Mouse (Mus musculus) layer of hippocampus, postnatal 10 days (tissue): ENCODE measurements at regions not wholly inside any gene's neighbourhood (a gene's known extent, or its start where the extent isn't known, plus 50 kb on each side); places are given as distances from the start of the nearest gene placed in this dataset.

Experiments
- DNase-seq, 2 experiments: peaks; one replicate each; pipeline ENCODE4 v3.0.0; 2021; ENCODE audit warnings: low spot score in 2 of 2

DNA sequence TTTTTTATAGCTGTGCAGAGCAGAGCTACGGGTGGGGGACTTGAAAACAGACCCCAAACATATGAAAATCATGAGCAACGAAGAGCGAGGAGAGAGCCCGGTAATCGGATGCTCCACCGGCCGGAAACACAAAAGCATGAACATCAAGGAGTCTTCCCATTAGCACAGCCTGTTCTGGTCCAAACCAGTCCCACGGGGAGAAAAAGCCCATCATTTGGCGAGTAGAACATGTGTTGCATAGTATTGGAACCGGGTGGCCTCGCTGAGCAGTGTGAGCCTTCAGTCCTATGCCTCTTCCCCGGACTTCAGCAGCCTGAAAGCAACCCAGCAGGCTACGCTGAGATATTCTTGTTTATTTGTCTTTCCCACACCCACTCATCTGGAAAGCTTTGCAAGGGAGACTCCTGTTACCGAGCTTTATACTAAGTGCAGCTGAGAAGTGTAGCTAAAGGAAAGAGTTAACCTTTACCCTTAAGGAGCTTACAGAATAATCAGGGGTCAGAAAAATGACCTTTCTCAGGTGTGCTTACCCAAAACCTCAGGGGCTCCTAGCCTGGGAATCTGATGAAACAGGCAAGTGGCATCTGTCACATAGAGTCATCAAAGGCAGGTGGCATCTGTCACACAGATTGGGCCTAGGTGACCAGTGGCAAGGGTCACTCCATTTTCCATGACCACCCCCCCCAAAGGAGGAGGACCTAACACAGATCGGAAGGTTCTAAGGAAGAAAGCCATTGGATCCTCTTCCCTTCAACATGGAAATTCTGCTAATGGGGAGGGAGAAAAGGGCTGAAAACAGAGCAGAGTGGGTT is 209.8 kb downstream of the Hs3st3b1 start:
- no peak for DNase-seq

GRCm38 (mm10) chr11:63722261-63722660 is 199.8 kb downstream of the Hs3st3b1 start:
- no peak for DNase-seq

DNA sequence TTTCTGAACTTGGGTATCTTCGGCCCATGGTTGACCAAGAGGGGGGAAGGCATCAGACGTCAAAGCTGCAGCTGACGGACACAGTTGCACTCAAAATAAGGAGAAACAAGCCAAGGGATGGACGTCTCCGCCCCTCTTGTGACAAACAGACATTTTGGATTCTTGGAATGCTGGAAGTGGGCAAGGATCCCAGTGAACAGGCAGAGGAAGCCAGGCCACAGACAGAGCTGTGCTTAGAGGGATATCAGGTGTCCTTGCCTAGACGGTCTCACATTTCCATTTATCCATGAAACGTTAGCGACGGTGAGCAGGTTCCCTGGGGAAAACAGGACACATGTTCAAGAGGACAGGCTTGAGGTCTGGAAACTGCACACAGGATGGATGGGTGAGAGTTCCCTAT is 191.2 kb downstream of the Hs3st3b1 start:
- no peak for DNase-seq

DNA sequence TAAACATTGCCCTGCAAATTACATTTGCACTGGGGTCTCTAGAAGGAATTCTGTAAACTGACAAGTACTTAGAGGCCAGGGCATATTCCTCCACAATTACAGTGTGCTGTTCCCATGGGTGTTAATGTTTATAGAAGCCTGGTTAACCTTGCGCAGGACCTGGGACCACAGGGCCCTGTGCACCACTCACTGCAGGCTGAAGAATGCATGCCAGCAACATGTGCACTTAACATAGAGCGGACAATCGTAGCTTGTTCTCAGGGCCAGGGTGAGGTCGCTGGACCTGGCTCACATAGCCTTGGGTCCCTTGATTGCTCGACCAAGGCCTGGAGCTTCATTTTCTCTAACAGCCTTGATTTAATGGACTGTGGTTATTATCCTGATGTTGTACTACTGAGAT is 168.8 kb downstream of the Hs3st3b1 start:
- DNase-seq = no peak

DNA sequence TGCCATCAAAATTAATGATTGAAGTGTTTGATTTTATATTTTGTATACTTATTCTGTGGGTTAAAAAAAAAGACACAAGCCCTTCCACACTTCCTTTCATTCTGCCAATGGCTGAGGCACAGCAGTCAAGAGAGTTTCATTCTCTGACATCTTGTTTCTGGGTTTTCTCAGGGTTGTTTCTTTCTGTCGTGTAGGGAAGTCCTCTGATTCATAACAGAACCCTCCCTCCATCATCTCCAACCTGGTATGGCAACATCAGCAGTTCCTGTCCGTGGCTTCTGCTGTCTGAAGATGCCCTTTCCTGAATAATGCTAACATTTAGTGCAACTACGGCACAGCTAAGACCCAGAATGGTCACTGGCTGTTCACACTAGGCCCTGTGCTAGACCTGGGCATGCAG is 167.3 kb downstream of the Hs3st3b1 start:
- DNase-seq = no peak

DNA sequence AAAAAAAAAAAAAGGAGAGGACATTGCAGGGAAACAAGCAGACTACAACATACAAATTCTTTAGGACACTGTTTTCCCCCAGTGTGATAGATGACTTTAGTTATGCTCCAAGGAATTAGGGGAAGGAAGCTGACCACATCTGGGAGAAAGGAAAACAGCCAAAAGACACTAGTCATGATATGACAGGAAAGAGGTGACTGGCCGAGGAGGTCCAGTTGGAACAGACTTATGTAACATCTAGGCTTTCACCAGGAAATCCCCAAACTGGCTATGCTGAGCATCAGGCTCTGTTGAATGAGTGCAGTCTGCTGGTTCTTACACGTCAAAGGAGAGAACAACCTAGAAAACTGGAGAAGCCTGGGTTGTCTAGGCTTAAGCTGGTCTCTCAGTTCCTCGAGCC is 163.8 kb downstream of the Hs3st3b1 start:
- DNase-seq = no peak

- DNase-seq = no peak
Measured at GRCm38 (mm10) chr11:63761561-63761960, 160.5 kb downstream of the Hs3st3b1 start.

- no peak for DNase-seq
Measured at GRCm38 (mm10) chr11:63767631-63768250, 154.3 kb downstream of the Hs3st3b1 start.

DNA sequence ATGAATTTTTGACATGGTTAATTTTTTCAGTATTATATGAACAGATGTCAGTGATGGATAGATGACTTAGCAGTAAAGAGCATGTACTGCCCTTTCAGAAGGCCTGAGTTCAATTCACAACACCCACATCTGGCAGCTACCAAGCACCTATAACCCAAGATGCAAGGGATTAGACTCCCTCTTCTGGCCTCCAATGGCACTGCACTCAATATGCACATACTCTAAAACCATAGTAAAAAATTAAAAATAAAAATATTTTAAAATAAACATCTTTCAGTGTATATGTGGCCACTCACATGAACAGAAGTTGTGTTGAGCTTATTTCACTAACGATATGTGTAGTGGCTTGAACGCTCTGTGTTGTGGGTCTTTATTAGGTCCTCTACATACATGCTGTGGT is 152.4 kb downstream of the Hs3st3b1 start:
- no peak for DNase-seq

DNA sequence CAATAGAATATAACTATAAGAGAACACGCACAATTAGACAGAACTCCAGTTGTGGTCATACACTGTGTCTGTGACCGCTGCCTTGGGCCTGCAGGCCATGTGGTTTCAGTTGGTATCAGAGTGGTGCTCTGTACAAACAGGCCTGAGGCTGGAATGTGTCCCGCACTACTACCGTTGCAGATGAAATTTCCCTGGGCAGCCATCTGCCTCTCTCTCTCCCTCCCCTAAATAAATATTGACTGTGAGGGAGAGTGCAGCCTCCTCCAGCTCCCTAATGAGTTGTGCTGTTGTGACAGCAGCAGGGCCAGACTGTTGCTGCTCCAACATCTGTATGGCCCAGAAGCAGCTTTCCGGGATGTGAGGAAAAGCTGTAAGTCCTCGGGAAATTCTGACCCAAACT is 146.7 kb downstream of the Hs3st3b1 start:
- DNase-seq = no peak

- no peak for DNase-seq
Measured at GRCm38 (mm10) chr11:63779371-63779770, 142.7 kb downstream of the Hs3st3b1 start.

DNA sequence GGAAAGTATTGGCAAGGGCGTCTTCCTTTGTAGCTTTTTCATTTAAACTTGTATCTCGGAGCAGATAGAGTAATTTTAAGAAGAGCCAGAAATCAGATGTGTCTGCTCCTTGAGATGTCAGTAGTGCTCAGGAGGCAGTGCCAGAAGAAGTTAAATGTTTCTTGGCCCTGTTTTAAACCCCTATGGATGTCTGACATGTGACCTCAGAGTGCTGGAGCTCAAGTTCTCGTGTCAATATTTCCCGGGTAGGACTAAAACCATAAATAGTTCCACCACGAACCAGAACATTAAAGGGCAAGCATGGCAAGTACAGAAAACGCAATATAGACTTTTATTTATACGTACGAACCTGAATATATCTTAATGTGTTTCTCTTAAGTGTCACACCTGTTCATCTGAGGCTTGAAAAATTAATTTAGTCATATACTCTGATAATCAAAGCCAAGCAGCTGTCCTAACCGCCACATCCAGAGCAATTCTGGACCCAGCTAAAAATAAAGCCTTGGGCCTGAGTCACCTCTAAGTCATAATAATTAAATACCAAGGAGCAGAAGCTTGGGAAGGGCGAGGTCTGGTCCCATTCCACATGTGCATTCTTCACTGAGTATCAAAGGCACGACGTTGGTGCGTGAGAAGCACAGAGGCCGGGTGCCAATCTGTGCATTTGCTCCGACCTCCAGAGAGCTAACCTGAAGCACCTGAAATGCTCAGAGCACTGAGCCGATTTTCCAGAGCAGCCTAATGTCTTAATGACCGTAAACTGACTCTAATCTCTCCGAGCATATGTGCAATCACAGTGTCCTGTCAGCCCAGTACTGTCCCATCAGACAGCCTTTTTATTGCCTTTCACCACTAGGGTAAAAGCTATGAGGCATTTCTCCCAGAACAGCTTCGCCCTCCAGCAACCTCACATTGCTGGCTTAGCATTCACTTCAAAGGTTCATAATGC is 139.8 kb downstream of the Hs3st3b1 start:
- DNase-seq = no peak

DNA sequence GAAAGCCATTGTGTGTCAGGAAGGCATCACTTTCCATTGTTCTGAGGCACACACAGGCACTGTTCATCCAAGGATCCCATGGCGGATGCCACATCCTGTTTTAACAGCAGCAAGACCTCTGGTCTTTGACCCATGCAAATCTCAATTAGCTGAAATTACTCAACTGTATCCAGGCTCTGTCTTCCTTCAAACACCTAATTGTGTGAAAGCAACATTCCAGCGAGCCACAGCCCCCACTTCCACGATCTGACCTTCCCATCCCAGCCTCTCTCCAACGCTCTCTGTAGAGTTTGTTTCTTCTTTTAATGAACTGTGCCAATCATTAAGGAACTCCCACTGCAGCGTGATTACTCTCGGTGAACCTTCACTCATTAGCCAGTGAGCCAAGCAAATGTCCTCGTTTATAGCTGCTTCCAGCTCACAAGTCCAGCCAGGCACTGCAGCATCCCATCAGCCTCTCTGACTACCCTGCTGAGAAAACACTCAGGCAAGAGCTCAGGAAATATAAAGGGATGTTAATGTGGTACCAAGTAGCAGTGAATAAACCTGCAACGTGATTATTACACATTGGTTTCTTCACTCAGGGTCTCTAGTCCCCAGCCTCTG is 136.7 kb downstream of the Hs3st3b1 start:
- no peak for DNase-seq

DNA sequence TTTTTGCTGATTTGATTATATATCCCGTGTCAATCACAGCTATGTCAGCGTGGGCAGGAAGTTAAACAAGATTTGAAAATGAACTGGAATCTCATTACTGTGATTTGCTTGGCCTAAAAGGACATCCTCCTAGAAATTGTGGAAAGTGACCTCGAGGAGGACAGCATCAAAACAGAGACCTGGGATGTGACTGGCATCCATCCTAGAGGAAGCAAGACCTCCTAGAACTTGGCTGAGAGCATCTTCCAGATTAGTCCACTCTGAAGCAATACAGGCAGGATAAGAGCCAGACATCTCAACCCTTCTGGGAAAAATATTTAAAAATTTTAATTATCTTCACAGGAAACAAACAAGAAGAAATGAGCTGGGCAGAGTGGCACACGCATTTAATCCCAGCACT is 136.1 kb downstream of the Hs3st3b1 start:
- no peak for DNase-seq

- no peak for DNase-seq
Measured at GRCm38 (mm10) chr11:63789473-63790120, 132.5 kb downstream of the Hs3st3b1 start.

GRCm38 (mm10) chr11:63791004-63791862 is 130.9 kb downstream of the Hs3st3b1 start:
- no peak for DNase-seq

GRCm38 (mm10) chr11:63793732-63794503 is 128.2 kb downstream of the Hs3st3b1 start:
- DNase-seq = no peak

DNA sequence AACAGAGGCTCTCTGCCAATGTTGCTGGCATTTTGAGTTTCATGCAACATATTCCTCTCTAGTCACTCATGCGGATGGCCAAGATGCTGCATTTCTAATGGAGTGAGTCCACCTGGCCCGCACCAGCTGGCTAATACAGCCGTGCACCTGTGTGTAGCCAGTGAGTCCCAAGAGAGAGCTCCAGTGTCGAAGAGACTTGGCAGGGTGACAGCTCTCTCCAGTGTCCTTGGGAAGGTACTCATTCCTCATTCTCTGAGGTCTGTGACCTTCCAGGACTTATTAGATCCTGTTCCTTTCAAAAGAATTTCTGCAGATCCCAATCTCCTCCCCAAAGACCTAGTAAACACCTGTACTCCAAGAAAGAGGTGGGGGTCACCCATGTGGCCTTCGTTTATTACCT is 109.9 kb downstream of the Hs3st3b1 start:
- no peak for DNase-seq

DNA sequence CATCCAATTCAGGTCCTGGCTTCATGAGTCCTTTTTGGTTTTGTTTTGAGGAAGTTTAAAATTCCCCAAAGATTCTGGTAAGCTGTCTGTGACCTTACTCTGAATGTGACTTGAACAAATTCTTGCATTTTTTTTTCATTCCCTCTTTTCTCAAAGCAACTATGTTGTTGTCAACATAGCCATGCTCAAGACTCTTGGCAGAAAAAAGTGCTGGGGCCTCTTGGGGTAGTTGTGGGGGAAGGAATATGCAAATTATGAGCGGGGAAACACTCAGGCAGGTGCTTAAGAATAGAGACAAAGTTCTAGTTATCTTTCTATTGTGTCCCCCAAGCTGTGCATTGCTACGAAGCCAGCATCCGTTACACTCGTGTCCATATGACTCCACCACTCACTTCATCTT is 99.2 kb downstream of the Hs3st3b1 start:
- no peak for DNase-seq
